Mouse (Mus musculus) fat pad, adult 2 months (tissue): Measurements from ENCODE around the gene Cela2a.

ENCODE experiments used
- DNase-seq: peaks from one replicate; pipeline ENCODE4 v3.0.0-alpha.2; 2011; ENCODE audit warnings: low read depth, low spot score; ENCODE audit errors: extremely low read depth

Gene Cela2a

DNA sequence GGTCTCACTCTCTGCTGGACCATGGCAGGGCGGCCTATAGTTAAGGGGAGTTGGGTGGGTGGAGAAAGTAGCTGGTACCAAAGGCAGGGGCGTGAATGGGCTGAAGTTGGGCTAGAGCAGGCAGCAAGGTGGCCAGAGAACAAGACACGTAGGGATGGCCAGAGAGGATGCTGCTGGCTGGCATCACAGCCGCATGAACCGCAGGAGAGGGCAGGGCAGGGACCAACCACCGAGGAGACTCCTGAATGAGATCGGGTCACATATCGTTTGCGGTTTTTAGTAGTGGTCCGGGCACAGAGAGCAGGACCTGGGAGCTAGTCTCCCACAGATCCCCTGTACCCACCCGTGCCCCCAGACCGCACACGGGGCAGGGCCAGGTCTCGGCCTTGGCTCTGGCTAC lies 33.4 kb upstream of the Cela2a start:
- no peak for DNase-seq

DNA sequence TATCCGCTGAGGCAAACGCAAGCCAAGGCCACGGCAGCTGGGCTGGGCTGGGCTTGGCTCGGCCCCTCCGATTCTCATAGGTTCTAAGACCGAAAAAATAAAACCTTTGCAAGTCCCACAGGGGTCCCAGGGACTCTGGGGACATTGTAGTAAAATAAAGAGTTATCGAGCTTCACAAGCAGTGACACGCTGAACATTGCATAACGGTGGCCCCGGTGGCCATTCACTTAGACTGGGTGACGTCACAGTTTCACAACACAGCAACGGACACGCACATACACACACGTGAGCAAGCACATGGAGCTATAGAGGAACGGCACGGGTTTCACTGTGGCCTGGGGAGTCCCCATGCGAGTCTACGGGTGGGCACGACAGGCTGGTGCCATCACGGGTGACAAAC lies 32.5 kb upstream of the Cela2a start:
- DNase-seq, result peak; percentile 39

DNA sequence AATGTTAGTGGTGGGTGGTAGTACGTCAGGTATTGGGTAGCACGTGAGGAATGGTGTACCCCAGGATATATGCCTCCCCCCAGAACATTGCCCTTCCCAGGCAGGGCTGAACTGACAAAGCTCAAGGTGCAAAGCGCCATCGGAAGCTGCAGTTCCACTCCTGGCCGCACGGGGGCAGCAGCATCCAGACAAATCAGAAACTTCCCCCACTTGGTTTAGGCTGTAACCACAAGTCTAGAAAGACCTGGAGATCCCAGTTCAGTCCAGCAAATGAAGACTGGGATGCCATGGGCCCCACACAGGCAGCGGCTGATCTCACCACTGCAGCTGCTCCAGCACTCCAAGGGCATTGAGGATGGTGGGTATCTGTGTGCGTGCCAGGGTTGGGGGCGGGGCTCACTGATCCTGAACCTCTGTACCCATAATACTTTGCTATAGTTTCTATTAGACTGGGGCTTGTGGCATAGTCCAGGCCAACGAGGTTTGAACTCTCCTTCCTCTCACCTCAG lies 31.5 kb upstream of the Cela2a start:
- DNase-seq, result no peak

DNA sequence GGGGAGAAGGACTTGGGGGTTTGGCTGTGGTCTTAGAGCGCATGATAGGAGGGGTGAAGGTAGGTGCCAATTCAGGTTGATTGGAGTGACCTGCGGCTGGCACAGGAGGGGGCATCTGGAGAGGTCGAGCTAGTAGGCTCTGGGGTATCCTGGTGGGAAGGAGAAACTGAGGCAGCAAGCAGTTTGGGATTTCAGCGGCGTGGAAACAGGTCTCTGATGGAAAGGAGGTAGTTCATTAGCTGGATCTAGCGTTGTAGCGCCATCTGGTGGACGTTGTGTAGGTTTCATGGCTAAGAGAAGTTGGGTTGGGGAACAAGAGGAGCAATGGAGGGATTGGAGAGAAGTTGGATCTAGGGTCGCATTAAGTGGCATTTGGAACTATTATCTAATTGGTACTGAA lies 27.5 kb upstream of the Cela2a start:
- no peak for DNase-seq

DNA sequence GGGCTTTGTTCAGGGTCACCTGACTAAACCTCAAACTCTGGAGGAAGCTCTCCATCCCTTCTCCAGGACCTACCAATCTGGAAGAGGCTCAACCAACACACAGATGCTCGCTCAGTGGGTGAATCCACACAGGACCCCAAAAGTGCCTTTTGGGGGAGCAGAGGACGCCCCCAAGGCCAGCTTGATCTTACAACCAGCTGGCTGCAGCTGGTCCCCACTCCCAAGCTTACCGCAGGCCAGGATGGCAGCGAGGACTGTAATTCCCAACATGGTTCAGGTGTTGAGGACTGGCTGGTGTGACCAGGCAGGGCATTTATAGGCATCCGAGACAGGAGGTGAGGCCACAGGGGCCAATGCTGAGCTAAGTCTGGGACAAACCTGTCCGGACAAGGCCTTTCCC lies 20.0 kb upstream of the Cela2a start, which contains the start of gene Ctrc:
TSS of gene Ctrc (minus strand) at position 361 of the 400 bp plus-strand sequence.
- no peak for DNase-seq

DNA sequence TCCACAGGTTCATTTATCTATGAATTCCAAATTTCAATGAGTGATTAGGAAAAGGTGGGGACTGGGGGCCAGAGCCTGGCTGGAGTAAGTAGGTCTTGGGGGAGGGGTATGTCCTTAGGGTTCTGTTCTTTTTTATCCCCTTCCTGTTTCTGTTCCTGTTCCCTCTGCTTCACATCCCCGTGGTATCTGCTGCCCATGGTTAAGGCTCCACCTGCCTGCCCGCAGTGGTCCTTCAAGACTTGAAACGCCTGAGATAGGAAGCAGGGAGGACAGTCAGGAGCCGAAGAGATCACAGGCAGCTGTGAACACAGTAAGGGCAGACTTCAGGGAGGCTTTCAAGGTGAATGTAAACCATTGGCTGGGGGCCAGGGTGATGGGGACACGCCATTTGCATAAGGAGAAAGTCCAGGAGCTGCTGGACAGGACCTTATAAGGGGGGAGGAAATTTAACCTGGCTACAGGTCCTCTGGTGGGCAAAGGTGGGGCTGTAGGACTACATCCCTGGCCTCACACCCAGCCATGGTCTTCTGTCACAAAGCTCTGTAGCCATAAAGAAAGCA lies 8.7 kb upstream of the Cela2a start:
- no peak for DNase-seq

DNA sequence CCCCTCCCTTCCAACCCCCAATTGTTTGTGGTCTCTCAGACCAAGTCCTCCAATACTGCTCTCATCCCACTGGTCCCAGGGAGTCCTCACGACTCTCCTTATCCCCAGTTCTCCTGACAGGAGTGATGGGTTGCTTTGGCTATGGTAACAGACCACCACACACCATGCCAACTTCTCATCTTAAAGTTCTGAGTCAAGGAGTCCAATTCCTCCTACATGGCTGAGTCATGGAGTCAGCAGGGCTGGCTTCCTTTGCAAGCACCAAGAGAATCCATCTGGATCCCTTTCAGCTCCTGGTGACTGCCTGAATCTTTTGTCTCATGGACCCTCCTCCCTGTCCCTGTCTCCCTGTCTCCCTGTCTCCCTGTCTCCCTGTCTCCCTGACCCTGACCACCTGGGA lies 8.0 kb upstream of the Cela2a start:
- no peak for DNase-seq

DNA sequence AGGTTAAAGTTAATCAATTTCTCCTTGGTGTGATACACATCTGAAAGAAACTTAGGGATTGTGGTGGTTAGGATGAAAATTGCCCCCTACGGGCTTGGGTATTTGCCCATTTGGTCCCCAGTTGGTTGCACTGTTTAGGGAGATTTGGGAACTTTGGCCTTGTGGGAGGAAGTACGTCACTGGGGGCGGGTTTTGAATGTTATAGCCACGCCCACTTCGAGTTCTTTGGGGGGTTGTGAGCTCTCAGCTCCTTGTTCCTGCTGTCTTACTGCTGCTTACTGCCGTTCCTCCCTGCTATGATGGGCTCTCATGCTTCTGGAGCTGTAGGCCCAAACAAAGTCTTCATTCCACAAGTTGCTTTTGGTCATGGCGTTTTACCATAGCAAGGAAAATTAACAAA lies 5.4 kb upstream of the Cela2a start:
- DNase-seq, result no peak

DNA sequence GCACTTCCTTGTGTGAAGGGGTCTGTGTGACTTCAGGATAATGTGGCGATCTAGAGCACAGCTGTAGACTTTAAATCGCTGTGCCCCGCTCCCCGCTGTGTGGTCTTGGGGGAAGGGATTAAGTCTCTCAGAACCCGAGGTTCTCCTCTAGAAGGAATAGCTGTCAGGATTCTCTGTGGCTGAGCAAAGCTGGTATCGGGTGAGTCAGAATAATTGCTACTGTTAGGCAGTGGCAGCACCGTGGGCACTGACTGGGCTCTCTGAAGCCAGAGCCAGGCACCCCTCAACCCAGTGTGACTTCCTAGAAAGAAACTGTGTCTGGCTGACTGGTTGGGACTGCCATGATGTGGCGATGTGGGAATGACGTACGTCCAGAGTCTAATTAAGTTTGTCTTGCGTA lies 4.4 kb upstream of the Cela2a start:
- DNase-seq, result no peak

DNA sequence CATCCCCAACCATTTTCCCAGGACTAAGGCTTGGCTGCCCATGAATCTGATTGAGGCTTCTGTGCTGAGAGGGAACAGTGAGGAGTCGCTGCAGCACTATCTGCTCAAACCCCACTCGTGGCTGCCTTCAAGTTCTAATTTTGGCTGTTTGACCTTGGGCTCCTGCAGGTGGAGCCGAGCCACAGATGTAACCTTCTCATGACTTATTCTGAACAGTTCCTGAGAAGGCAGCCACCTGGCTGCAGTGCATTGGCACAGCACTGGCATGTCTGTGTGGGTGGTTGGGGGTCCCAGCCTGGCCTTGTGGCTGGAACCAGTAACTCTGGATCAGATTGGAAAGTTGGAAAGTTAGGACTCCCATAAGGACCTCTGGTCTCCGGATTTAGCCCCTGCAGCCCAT lies 2.2 kb upstream of the Cela2a start:
- DNase-seq, result no peak

DNA sequence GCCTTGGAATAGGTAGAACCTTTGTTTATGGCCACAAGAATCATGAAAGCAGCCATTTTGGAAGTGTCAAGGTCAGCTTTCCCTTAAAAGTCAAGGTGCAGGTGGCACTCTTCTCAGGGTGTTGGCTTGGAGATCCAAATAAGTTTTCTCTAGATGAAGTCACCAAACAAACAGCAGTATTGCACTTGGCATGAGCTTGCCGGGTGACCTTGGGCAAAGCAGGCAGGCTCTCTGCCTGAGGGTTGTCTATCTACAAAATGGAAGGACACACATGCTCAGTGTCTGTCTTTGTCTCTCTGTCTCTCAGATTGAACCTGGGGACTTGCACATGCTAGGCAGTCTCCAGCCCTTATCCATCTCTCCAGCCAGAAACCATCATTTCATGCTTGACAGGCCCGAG lies 1.4 kb upstream of the Cela2a start:
- DNase-seq, result no peak

DNA sequence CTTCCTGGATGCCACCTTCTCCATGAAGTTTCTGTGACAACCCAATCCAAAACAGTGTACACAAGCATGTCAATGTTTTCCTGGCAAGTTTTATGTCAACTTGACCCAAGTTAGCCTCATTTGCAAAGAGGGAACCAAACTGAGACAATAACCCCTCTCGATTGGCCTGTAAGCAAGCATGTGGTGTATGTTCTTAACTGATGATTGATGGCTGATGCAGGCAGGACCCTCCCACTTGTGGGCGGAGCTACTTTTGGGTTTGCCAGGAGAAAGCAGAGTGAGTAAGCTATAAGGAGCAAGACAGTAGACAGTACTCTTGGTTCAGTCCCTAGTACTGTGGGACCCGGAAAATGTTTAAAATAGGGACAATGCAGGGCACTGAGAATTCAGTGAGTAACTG lies 3.0 kb downstream of the Cela2a start:
- no peak for DNase-seq

DNA sequence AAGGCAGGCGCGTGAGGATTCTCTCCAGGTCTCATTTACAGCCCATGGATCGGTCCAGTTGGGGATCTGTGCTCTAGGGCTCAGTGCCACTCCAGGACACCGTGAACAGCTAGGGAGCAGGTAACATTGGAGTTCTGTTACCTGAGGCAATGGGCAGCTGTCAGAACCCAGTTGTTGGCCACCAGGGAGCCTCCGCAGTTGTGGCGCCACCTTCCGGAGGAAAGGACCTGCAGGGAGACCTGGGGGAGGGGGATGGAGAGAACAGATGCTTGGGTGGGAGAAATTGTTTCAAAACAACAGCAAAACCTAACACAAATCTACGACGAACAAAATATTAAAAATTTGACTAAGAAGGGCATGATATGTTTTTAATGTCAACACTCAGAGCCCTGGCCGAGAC lies 3.9 kb downstream of the Cela2a start:
- no peak for DNase-seq

DNA sequence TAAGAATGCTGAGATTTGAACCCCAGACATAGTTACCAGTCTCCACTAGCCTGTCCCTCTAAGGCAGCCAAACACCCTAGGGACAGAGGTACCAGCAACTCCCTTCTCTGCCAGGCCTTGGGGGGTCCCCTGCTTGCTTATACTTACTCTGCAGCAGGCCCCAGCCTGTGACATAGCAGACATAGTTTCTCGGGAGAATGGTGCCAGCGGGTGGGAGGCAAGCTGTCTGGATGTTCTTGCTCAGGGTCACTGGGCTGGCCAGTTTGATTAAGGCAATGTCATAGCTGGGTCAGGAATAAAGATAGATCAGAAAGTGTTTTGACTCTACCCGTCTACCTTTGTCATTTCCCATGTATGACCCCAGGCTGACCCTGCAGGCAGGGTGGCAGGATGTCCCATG lies 4.8 kb downstream of the Cela2a start:
- DNase-seq, result no peak

DNA sequence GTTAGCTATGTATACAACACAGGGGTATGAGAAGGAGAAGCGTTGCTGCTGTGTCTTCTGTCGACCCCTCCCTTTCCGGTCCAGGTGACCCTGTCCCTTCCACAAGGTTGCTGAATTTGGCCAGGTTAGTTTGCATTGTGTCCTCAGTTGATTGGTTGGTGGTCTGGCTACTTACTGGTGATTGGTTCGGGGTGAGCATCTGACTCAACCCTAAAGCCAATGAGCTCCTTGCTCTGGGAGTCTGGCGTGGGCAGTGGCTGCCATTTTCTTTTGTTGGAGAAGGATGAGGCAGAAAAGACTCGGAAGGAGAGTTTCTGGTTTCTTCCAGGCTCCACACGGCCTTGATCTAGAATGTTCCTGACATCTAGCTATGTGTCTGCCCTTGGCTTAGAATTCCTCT lies 6.6 kb downstream of the Cela2a start:
- DNase-seq, result no peak

DNA sequence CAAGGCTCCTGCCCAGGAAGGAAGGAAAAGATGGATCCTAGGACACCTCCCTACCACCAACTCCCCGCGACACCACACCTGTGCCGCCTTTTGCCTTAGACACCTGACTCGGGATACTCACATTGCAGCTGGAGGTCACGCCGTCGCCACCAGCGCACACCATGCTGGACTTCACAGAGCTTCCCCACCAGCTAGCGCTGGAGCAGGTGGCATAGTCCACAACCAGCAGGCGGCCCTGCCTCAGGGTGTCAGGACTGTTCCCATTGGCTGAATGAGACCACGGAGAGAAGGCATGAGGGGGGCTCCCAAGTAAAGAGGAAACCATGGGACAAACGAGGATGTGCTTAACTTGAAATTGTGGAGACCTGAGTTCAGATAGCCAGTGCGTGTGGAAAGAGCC lies 7.1 kb downstream of the Cela2a start:
- DNase-seq, result no peak

DNA sequence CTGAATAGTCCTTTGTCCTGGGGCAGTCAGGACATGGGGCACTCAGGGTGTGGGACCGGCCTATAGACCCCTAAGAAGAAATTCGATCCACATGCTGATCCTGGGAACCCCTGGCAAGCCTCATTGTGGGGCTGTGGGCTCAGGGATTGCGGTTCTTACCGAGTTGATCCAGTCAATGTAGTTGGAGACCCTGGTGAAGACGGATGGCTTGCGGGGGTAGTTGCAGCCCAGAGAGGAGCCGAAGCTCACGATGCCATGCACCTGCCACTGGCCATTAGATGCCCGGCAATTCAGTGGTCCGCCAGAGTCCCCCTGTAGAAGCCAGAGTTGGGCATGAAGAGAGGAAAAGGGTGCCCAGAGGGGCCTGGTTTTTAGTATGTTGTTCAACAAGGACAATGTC lies 8.3 kb downstream of the Cela2a start:
- no peak for DNase-seq

DNA sequence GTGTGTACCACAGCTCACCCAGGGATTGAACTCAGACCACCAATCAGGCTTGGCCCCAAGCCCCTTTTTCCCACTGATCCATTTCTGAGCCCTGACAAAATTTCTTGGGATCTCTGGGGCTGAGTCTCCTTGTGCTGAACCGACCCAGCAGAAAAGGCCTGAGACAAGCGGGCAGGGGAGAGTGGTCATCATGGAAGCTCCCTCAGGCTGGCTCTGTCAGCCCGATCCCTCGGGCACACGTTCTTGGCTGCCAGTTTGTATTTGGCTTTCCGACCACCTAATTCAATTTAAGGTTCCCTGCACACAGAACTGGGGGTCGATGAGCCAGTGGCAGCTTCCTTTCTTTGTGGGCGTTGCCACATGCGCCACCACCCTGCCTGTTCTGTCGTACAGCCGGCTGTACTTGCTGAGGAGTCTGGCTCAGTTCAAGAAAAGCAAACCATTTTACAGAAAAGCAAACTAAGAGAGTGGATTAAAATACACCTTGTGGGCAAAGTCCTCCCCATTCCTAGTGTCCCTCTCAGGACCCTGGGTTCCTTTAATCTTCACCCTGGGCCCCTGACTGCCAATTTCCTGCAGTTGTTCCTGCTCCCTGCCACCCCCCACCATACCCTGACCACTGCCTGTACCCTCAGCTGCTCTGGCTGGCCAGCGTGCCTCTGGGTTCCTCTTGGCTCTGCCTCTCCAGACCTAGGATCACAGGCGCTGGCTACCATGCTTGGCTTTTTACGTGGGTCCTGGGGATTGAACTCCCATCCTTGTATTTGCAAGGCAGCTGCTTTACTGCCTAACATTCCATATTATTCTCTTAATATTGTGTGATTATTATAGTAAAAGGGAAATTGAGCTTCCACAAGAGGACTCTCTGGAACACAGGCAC lies 8.9 kb downstream of the Cela2a start:
- no peak for DNase-seq

DNA sequence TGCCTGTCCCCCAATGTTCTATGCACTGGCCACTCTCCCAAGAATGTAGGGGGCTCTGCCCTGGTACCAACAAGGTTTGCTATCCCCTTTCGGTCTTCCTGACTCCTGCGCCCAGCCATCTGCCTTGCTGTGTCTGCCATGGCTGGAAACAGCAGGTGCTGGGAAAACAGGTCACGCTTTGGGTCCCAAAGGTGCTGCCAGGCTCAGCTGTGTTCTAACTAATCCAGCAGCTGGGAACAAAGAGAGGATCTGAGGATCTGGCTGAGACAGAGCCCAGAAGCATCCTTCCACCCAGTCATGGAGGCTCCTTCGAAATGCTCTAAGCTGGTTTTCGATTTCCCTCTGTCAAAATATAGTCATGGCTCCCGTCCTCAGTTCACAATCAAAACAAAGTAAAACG lies 9.7 kb downstream of the Cela2a start:
- DNase-seq, result no peak

DNA sequence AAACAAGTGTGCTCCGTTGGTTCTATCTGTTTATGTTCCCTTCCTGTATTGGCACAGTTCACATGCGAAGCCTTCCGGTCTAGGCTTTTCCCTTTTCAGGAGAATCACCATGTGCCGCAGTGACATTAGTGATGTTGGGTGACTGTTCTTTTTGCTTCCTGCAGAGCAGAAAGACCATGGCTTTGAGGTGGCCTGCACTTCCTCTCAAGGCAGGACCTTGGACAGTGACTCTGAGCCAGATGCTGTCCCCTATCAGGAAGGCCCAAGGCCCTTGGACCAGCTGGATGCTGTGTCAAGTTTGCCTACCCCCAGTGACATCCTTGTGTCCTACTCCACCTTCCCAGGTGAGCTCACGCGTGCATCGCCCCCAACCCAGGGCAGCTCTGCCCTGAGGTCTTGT lies 14.6 kb downstream of the Cela2a start:
- DNase-seq, result no peak

DNA sequence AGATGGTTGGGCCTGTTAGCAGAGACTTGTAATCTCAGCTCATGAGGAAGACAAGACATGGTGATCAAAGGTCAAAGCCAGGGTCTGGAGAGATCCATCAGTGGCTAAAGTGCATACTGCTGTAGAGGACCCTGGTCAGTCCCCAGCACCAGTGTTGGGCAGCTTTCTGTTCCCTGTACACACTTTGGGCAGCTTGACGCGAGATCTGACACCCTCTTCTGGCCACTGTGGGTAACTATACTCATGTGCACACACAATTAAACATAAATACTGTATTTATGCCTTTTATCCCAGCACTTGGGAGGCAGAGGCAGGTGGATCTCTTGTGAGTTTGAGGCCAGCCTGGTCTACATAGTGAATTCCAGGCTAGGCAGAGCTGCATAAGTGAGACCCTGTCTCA lies 15.0 kb downstream of the Cela2a start:
- no peak for DNase-seq

DNA sequence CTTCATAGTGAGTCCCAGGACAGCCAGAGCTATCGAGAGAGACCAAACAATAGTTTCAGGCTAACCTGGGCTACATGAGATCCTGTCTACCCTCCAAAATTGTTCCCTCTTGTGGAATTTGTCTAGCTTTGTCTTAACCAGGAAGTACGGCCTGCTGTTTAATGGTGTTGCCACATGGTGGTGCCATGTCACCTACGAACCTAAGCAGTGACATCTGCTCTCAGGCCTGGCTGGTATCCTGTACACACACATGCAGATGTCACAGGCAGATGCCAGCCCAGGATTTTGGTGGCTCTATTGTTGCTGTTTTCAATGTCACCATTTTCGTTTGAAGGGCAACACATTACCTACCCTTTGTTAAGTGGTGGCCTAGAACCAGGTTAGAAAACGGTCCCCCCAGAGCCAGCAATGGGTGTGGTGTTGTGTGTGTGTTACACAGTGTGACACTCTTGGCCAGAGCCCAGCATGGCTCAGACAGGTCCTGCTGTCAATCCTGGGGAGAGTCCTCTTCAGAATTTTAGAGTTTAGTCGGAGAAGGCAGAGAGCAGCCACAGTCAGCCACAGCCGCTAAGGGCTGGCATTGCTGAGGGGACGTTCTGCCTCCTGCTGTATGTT lies 16.0 kb downstream of the Cela2a start:
- no peak for DNase-seq
